Mouse (Mus musculus) central nervous system, embryonic 11.5 days (tissue): ENCODE data around the gene Tex21. TPM values are rescaled to one million over a fixed set of nuclear protein-coding genes. Genes with fewer than 3 reads are reported as not detected.

Experiments used
- polyA plus RNA-seq: library from polyadenylated mRNA; depleted of rRNA; stranded (reverse); fragments of >200 nt; gene quantifications from 2 replicates; pipeline ENCODE4 v1.2.3, GENCODE M21; 2012; rRNA removed

Tex21 gene
- polyA plus RNA-seq, result 0.05 TPM in 1 of 2 replicates, not detected in the other

DNA sequence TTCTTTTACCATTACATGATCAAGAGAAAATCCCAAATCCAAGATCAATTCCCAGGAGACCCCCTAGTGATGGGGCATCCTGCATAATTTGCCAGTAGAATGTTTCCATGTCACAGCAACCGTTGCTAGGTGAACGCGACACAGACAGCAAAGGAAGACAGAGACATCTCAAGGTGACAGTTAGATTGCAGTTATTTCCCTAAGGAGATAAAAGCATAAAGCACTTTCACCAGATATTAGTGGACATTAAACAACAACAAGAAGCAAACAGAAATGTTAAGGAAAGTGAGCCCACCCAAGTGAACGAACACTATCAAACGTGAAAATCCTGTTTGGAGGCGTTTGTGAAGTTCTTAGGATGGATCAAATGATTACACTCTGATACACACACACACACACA lies at the start of gene Tex21:
TSS of gene Tex21 (minus strand) at position 101 of the 400 bp plus-strand sequence.

GRCm38 (mm10) chr12:76254725-76255498 lies 8.4 kb upstream of the Tex21 start, which contains the start of gene Mthfd1:
Mthfd1 (plus strand) TSS chr12:76255298.

GRCm38 (mm10) chr12:76177000-76177863 lies 69.3 kb downstream of the Tex21 start, which contains the start of gene Esr2:
Esr2 (minus strand) TSS chr12:76177259.

Other genes with a start within 250 kb of the Tex21 start
- 0.26 and 0.47 TPM in 2 replicates for gene Esr2, start 69.5 kb downstream of the Tex21 start, polyA plus RNA-seq
- 44.7 and 52.2 TPM in 2 replicates for gene Mthfd1, start 8.6 kb upstream of the Tex21 start, polyA plus RNA-seq
- gene Akap5, start 78.1 kb upstream of the Tex21 start, polyA plus RNA-seq, result 4.9 and 6.8 TPM in 2 replicates
- gene Zbtb25, start 122.9 kb upstream of the Tex21 start, polyA plus RNA-seq, result 14.5 and 19.7 TPM in 2 replicates
- gene Zbtb1, start 123.5 kb upstream of the Tex21 start, polyA plus RNA-seq, result 5.1 and 6.7 TPM in 2 replicates
- 4.7 and 5.1 TPM in 2 replicates for gene Hspa2, start 157.4 kb upstream of the Tex21 start, polyA plus RNA-seq
- gene Ppp1r36, start 170.8 kb upstream of the Tex21 start, polyA plus RNA-seq, result 0.62 and 1.5 TPM in 2 replicates